Mouse (Mus musculus) heart, embryonic 14.5 days (tissue): ENCODE measurements around the gene Vasn. TPM values are rescaled to one million over a fixed set of nuclear protein-coding genes. Genes with fewer than 3 reads are reported as not detected.

Experiments used
- ATAC-seq: fragments of 200-750 bp; cut with Nextera tagmentation; 2 replicates; pipeline ENCODE4 v1.8.0; 2017; ENCODE audit warnings: low read depth, moderate TSS enrichment; ENCODE audit not compliant: insufficient number of reproducible peaks, insufficient read depth, low FRiP score
- H3K27ac ChIP-seq, 2 experiments: fragments of 200-500 bp in 1 of 2; fragments of 300-500 bp in 1 of 2; sonication (generic) in 1 of 2; replicated peaks in 1 of 2; 2 replicates each; pipeline ENCODE4 v1.5.1; 2012 to 2014; ENCODE audit warnings: low read depth in 2 of 2, low read length in 2 of 2, control low read depth in 1 of 2, mild to moderate bottlenecking in 1 of 2, mixed read lengths in 1 of 2; ENCODE audit not compliant: control insufficient read depth in 1 of 2, insufficient read depth in 1 of 2
- H3K27me3 ChIP-seq: fragments of 300-500 bp; sonication (generic); 2 replicates; pipeline ENCODE4 v1.6.1; 2014; ENCODE audit warnings: mild to moderate bottlenecking, low read length, control low read depth; ENCODE audit not compliant: control insufficient read depth, insufficient read depth
- H3K36me3 ChIP-seq: fragments of 300-500 bp; sonication (generic); 2 replicates; pipeline ENCODE4 v1.6.1; 2014; ENCODE audit warnings: mild to moderate bottlenecking, control low read depth, low read length, mixed read lengths; ENCODE audit not compliant: control insufficient read depth, insufficient read depth
- H3K4me1 ChIP-seq, 2 experiments: fragments of 200-500 bp in 1 of 2; fragments of 300-500 bp in 1 of 2; sonication (generic) in 1 of 2; 2 replicates each; pipeline ENCODE4 v1.6.1; 2012 to 2014; ENCODE audit warnings: low read length in 2 of 2, control low read depth in 1 of 2, mixed read lengths in 1 of 2; ENCODE audit not compliant: control insufficient read depth in 2 of 2, insufficient read depth in 2 of 2
- H3K4me2 ChIP-seq: fragments of 300-500 bp; sonication (generic); 2 replicates; pipeline ENCODE4 v1.6.1; 2014; ENCODE audit warnings: mild to moderate bottlenecking, low read length
- H3K4me3 ChIP-seq, 2 experiments: fragments of 200-500 bp in 1 of 2; fragments of 300-500 bp in 1 of 2; sonication (generic) in 1 of 2; 2 replicates each; pipeline ENCODE4 v1.5.1; 2012 to 2014; ENCODE audit warnings: low read length in 2 of 2, mild to moderate bottlenecking in 2 of 2, control low read depth in 1 of 2, low read depth in 1 of 2, moderate library complexity in 1 of 2; ENCODE audit not compliant: control insufficient read depth in 1 of 2, insufficient read depth in 1 of 2
- H3K9ac ChIP-seq: fragments of 300-500 bp; sonication (generic); 2 replicates; pipeline ENCODE4 v1.6.1; 2014; ENCODE audit warnings: mild to moderate bottlenecking, low read length
- H3K9me3 ChIP-seq: fragments of 300-500 bp; sonication (generic); 2 replicates; pipeline ENCODE4 v1.6.1; 2016; ENCODE audit warnings: low read length, control low read depth; ENCODE audit not compliant: control insufficient read depth
- WGBS: fragments of 180-500 bp; shearing (Covaris S2); extraction: QIAGEN DNeasy Blood & Tissue Kit; methylation state at CpG from one replicate; pipeline ENCODE4 v1.1.7; 2014; 5-methylcytosine and 5-hydroxymethylcytosine counted together
- polyA plus RNA-seq: library from polyadenylated mRNA; unstranded; fragments of >200 nt; fragmentation: Nextera tagmentation; extraction: Ambion mirVana; gene quantifications from 2 replicates; pipeline ENCODE4 v1.2.1, GENCODE M21; 2014

Vasn gene
- polyA plus RNA-seq, 1 experiment from 2014 or later: 11.9 TPM

- Histone ChIP-seq H3K9ac (peak overlapping the region; percentile 96), H3K4me2 (peak overlapping the region; percentile 91), H3K27me3 (no peaks in the 10 kb centered on the region), H3K36me3 (peaks cover 2% of the 10 kb centered on the region), H3K9me3 (no peaks in the 10 kb centered on the region), H3K4me3 (peak overlapping the region; percentile 76 to 85), H3K4me1 (peaks cover 62 to 65% of the 10 kb centered on the region in 2 experiments), H3K27ac (peak overlapping the region; percentile 40 to 96)
- 29% methylated on average over 3 of the region's 3 CpGs for WGBS
- ATAC-seq: no peak
These were observed 43.5 kb upstream of the Vasn start for GRCm38 (mm10) chr16:4596141-4596728.

GRCm38 (mm10) chr16:4596836-4597235, 42.9 kb upstream of the Vasn start:
- WGBS: 71% methylated on average over 2 of the region's 2 CpGs
- H3K9ac ChIP-seq: peak overlapping the region; percentile 96

GRCm38 (mm10) chr16:4597296-4597695, 42.4 kb upstream of the Vasn start:
- no peaks in the 10 kb centered on the region for H3K36me3 ChIP-seq
- no peak overlapping the region for H3K4me3 ChIP-seq
- H3K9me3 ChIP-seq: no peaks in the 10 kb centered on the region
- ATAC-seq: no peak
- 50% methylated on average over 7 of the region's 7 CpGs for WGBS
- peak overlapping the region; percentile 51 for H3K9ac ChIP-seq
- no peaks in the 10 kb centered on the region for H3K27me3 ChIP-seq
- H3K27ac ChIP-seq: 0 out of 4 replicates have a peak overlapping the region, but pooled peaks of 1 of the 2 experiments have one; percentile 25
- H3K4me1 ChIP-seq: peaks cover 71 to 75% of the 10 kb centered on the region in 2 experiments
- peak overlapping the region; percentile 91 for H3K4me2 ChIP-seq

More at GRCm38 (mm10) chr16:4596836-4597235, 42.9 kb upstream of the Vasn start:
- Histone ChIP-seq H3K4me2 (peak overlapping the region; percentile 91), H3K36me3 (no peaks in the 10 kb centered on the region), H3K27ac (peak overlapping the region in 1 of 2 experiments; percentile 96; a peak in 1 of 4 replicates), H3K9me3 (no peaks in the 10 kb centered on the region), H3K27me3 (no peaks in the 10 kb centered on the region), H3K4me1 (peaks cover 67 to 71% of the 10 kb centered on the region in 2 experiments), H3K4me3 (no peak overlapping the region)
- ATAC-seq: no peak

GRCm38 (mm10) chr16:4598041-4598440, 41.7 kb upstream of the Vasn start:
- H3K27ac ChIP-seq: 0 out of 4 replicates have a peak overlapping the region, but pooled peaks of 1 of the 2 experiments have one; percentile 4
- no peak overlapping the region for H3K4me3 ChIP-seq
- WGBS: 64% methylated on average over 5 of the region's 5 CpGs
- H3K27me3 ChIP-seq: no peaks in the 10 kb centered on the region
- no peak overlapping the region for H3K4me2 ChIP-seq
- H3K9me3 ChIP-seq: no peaks in the 10 kb centered on the region
- H3K9ac ChIP-seq: peak overlapping the region; percentile 5; the same call in 1 of the 2 replicates
- H3K36me3 ChIP-seq: no peaks in the 10 kb centered on the region
- no peak for ATAC-seq
- H3K4me1 ChIP-seq: peaks cover 76 to 78% of the 10 kb centered on the region in 2 experiments

- Histone ChIP-seq H3K36me3 (no peaks in the 10 kb centered on the region), H3K4me2 (peak overlapping the region; percentile 18), H3K9me3 (no peaks in the 10 kb centered on the region), H3K4me3 (no peak overlapping the region), H3K27ac (peak overlapping the region in 1 of 2 experiments; percentile 38; a peak in 1 of 4 replicates), H3K9ac (no peak overlapping the region; the same call in 1 of the 2 replicates), H3K4me1 (peaks cover 81 to 87% of the 10 kb centered on the region in 2 experiments), H3K27me3 (no peaks in the 10 kb centered on the region)
- ATAC-seq: no peak
- WGBS: 24% methylated on average over 6 of the region's 6 CpGs
These were observed 40.7 kb upstream of the Vasn start for GRCm38 (mm10) chr16:4598891-4599543.

- H3K4me3 ChIP-seq: no peak overlapping the region
These were observed 40.1 kb upstream of the Vasn start for GRCm38 (mm10) chr16:4599616-4600015.

GRCm38 (mm10) chr16:4600701-4601310, 38.9 kb upstream of the Vasn start:
- H3K27me3 ChIP-seq: no peaks in the 10 kb centered on the region
- H3K9me3 ChIP-seq: no peaks in the 10 kb centered on the region
- H3K36me3 ChIP-seq: no peaks in the 10 kb centered on the region
- H3K4me1 ChIP-seq: peaks cover 90 to 99% of the 10 kb centered on the region in 2 experiments
- WGBS: 52% methylated on average over 9 of the region's 9 CpGs
- no peak for ATAC-seq
- 0 out of 2 replicates have a peak overlapping the region, but pooled peaks have one; percentile 9 for H3K4me2 ChIP-seq
- H3K4me3 ChIP-seq: no peak overlapping the region
- peak overlapping the region; percentile 62 to 89 for H3K27ac ChIP-seq
- peak overlapping the region; percentile 8; the same call in 1 of the 2 replicates for H3K9ac ChIP-seq

More at GRCm38 (mm10) chr16:4599616-4600015, 40.1 kb upstream of the Vasn start:
- Histone ChIP-seq H3K9me3 (no peaks in the 10 kb centered on the region), H3K27ac (peak overlapping the region in 1 of 2 experiments; percentile 89; a peak in 1 of 4 replicates), H3K9ac (no peak overlapping the region), H3K4me1 (peaks cover 87 to 93% of the 10 kb centered on the region in 2 experiments), H3K36me3 (no peaks in the 10 kb centered on the region), H3K4me2 (no peak overlapping the region), H3K27me3 (no peaks in the 10 kb centered on the region)
- WGBS: 85% methylated on average over 3 of the region's 3 CpGs
- ATAC-seq: no peak
